Mouse (Mus musculus) adrenal gland, postnatal 14 days (tissue): ENCODE measurements at regions not wholly inside any gene's neighbourhood (a gene's known extent, or its start where the extent isn't known, plus 50 kb on each side); places are given as distances from the start of the nearest gene placed in this dataset.
"Not testable (repeated sequence)": the region's sequence is repeated elsewhere in the genome, so short reads cannot be mapped to it uniquely, and the experiment has no call there.

ENCODE experiments used
- DNase-seq: peaks from one replicate; pipeline ENCODE4 v3.0.0; 2021; ENCODE audit warnings: mixed read lengths

DNA sequence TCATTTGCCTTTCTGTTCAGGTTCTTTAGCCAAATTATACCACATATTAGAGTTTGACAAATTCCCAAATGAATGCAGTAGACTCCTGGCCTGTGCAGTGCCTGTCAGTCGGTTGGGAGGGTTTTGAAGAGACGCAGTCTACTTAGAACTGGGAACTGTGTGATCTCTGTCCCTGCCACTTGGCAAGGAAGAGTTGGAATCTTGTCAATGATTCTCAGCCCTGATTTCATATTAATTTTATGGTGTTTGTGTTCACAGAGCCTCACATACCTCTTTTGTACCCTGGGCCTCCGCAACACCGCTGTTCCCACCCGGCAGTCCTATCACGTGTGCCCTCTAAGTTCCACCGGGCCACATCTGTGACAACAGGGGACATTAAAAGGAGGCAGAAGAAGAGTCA is 149.8 kb upstream of the Ddhd1 start:
- no peak for DNase-seq

DNA sequence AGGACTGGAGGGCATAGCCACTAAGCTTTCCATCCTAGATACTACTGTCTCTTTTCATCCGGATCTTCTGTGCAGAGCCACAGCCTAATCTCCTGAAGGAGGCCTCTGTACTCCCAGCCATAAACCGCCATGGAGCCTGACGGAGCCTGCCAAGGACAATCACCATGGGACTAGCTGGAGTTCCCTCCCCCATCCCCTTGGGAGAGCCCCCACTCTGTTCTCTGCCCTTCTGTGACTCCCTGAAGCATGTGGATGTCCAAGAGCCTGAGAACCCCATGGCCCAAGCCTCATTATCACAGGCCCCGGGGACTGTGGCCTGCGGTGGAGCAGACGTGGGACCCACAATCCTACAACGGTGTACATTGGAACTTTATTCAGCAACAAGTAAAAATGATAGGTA is 151.5 kb upstream of the Ddhd1 start:
- no peak for DNase-seq

DNA sequence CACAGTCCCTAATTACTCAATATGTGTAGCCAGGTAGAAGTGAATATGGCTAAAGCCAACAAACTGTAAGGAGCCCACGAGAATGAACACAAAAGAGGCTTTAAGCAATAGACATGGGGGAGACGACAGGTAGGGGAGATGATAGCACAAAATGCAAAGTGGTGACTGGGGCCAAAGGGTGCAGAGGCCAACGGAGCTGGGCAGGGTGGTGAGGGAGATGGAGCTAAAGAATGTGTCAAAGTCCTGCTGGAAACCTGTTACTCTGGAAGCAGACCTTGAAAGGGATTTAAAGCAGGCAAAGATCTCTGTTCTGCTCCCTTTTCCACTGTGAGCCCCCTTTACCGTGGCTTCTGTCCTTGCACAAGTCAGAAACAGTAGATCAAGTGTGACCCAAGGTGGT is 152.2 kb upstream of the Ddhd1 start:
- DNase-seq: no peak

DNA sequence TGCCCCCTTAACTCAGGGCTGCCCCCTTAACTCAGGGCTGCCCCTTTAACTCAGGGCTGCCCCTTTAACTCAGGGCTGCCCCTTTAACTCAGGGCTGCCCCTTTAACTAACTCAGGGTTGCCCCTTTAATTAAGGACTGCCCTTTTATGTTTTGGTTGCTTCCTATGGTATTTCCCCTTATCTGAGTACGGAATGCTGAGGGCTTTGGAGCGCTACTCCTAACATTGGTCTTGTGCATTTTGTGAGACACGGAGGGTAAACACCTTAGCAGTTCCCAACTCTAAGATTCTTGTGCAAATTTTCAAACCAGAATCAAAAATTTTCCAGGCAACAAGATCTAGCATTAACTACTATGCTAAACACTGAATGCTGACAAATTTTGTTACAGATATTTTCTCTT is 152.7 kb upstream of the Ddhd1 start:
- no peak for DNase-seq

DNA sequence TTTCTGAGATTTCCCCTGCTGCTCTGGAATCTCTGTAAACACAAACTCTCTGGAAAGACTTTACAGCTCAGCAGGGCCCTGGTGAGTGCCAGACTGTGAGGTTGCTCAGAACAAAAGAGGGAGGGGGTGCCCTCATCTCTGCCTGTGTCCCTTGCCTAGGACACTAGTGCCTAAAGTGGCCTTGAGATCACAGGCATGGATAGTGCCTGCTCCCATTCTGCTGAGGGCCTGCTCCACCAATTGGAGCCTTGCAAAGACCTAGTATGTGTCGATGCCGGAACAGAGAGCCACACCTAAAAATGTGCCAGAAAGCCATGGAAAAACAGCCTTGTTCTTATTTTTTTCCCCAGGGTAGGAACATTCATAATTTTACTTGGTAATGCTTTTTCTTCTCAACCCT is 157.7 kb upstream of the Ddhd1 start:
- DNase-seq: no peak

DNA sequence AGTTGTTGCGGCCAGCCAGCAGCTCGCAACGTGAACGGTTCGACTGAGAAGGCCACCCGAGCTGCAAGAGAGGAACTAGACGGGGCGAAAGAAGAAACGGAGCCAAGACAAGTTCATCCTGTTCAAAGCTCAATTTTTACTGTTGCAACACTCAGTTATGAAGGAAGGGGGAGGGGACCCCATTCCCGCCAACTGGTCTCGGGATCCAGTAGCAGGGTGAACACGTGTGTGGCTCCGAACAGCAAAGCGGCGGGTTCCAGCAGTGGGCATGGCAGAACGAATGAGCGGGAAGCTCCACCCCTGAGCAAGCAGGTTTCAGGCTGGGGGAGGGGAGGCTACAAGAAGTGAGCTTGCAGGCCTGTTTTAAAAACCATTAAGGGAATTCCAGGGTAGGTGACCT is 158.7 kb upstream of the Ddhd1 start:
- not testable (repeated sequence) for DNase-seq

DNA sequence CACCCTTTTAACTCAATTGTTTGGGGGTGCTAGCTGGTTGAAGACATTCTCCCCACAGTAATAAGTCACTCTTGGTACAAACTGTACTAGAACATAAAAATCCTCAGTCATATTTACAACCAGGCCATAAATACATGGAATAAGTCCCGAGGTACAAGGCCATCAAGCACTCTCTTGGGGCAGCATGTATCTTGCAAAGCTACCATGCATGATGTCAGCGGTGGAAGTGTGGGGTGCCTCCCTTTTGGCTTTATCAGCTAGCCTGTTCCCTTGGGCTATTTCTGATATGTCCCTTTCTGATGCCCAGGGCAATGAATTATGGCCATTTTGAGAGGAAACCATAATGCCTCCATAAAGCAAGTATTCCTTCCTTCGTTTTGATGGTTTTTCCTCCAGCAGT is 159.8 kb upstream of the Ddhd1 start:
- DNase-seq: no peak

DNA sequence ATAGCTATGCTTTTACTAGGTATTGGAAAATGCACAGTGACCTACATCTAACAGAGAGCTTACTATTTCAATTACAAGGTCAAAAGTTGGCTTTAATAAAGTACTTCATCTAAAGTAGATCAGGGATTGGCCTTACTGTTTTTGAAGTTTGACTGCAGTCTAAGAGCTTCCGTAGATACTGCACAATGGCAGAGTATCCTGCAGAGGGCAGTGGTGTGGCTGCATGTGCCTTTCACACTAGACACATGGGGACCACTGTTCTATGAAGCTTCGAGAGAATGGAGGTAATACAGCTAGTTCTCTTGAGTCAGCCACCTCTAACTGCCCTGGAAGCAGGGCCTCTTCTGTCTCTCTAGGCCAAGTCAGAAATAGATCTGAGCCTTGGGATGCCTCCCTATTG is 166.7 kb upstream of the Ddhd1 start:
- no peak for DNase-seq

DNA sequence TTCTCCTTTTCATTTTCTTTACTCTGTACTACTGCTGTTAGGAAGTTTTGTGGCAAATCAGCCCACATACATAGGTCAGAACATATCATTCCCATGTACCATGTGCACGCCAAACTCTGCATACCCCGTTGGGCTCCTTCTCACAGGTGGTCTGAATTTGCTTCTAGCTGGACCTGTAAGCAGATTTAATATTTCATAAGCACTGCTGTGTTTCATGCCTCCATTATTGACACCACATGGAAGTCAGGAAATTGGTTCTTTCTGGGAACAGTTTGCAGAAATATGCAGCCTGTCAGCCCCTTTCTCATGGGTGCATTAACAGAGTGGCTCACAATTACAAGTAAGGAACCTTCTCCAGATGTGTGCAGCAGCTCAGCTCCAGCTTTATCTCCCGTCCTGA is 168.1 kb upstream of the Ddhd1 start:
- no peak for DNase-seq

DNA sequence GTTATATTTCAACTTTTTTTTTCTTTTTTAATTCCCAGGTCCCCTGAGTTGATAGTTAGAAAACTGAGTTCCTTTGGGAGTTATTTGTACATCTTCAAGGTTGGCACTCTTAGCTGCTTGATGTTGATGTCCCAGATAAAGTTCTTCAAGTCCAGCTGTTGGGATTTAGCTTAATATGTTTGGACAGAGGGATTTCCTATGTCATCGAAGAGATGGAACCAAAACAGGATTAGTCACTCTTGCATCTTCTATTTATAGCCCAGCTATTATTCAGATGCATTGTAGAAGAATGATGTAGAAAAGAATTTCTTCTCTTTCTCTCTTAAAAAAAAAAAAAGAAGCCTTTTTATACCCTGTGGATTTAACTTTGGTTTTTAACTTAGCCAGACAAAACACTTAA is 169.2 kb upstream of the Ddhd1 start:
- no peak for DNase-seq

DNA sequence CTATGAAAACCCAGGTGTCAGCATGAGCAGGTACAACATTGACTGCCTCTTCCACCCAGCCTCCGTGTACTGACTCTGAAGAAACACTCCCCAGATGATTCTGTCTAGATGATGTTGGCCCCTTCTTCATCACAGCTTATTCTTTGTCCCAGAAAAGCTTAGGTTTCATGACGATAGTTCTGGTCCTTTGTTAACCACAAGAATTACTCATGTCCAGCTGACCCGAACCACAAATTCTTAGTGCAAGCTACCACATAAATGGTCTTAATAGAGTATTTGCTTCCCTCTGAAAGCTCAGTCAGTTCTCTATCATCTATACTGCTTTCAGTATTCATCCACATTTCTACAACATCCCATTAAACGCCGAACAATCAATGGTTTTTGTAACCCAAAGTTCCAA is 172.5 kb upstream of the Ddhd1 start:
- DNase-seq: no peak

DNA sequence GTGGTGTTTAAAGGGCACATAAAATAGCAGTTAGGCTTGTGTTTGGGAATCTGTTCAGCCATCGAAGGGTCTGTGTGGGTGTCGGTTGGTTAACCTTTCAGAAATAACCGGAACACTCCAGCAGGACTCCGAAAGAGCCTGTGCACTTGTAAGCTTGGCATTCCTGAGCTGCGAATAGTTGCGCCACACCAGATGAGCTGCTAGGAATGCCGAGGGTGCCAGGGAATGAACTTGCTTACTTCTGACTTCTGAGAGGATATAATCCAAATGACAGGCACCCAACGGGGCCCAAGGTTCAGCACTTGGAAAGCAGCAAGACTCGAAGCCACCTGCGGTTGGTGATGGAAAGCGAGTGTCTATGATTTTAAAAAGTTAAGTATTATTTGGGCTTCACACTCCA is 179.1 kb upstream of the Ddhd1 start:
- DNase-seq: no peak

DNA sequence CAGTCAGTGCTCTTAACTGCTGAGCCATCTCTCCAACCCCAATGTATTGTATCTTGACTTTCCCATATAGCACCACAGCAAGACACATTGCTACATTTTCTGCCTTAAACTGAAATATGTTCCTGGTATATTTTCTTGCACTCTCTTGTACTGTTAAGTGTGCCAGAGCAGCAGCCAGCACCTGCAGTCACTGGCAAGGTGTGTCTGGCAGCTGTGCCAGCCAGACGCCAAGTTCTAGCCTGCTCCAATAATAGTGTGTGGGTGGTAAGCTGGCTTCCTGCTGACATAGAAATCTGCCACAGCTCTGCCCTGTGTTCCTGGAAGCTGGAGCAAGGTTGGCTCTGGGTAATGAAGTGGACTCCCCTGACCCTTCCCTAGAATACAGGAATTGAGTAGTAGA is 185.9 kb upstream of the Ddhd1 start:
- no peak for DNase-seq

DNA sequence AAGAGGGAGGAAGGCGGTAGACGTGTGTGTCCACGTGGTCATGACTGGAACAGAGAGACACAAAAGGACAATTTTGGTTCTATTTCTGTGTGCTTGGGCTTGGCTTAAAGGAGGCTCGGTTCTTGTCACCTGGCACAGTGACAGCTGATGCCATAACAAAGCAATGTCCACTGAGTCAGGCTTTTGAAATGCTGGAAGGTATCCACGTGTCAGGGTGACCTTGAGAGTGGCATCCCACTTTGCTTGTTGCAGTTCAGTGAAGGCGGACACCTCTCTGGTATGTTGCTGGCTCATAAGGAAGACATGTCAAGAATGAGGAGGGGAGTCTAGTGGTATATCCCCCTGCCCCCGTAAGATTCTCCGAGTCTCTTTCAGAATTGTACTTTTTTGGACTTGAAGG is 192.6 kb upstream of the Ddhd1 start:
- DNase-seq: peak; percentile 16

DNA sequence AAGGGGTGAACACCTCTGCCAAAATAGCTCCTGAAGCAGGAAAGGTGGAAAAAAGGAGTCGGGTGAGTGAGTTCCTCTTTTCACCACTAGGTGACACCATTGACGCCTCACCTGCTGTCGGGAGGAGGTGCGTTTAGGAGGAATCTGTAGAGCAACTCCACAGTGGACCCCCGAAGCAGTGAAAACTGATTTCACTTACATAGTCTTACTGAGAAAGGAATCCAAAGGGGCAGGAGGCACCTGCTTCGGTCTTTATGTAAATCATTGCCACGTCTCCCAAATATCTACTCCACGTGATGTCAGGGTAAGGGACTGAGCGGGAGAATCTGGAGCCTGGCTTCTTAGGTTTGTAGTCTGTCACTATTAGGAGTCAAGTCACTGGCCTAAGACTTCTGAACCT is 220.5 kb upstream of the Ddhd1 start:
- peak; percentile 28 for DNase-seq

DNA sequence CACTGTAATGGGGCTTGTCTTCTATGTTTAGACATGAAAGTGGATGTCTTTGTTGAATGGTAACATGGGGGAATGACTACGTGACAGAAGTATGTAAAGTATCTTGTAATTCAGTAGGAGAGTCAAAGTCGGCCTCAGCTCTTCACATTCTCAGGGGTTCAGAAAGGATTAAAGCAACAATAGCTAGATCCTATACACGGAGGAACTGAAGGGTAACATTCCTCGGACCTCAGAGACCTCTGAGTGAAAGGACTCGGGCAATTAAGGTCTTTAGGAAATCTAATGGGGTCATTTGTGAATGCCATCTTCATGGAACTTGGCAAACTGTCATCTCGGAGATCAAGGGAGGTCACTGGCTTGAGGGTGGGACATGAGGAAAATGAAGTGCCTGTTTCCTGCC is 262.8 kb upstream of the Ddhd1 start:
- DNase-seq: no peak

DNA sequence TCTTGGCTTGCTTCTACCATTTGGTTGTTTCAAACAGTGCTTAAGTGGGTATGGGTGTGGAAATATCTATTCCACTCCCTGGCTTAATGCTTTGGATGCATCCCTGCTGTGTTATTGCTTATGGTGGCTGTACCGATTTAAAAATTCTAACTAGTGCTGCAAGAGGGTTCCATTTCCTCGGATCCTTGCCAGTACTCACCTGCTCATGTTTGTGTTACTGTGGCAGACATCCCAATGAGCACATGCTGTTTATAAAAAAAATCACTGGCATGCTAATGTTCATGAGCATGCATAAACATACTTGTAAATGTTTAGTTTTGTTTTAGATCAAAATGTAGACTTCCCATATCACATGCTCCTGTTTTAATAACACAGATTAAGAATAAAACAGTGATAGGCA is 285.6 kb upstream of the Ddhd1 start:
- DNase-seq: no peak

DNA sequence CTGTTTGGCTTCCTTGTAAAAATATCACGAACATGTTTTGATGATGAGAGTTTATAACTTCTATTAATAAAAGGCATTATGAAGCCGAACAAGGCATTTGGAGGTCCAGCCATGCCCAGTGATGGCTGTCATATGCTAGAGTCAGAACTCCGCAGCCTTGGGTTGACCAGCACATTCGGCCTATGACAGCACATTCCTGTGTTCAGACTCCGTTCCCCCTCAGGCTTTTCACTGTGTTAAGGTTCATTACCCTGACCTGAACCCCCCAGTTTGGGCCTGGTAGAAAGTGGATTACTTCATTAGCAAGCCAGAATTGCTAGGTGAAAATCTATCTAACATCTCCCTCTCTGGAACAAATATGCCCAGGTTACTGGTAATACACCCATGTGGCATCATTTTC is 286.2 kb upstream of the Ddhd1 start:
- DNase-seq: no peak

DNA sequence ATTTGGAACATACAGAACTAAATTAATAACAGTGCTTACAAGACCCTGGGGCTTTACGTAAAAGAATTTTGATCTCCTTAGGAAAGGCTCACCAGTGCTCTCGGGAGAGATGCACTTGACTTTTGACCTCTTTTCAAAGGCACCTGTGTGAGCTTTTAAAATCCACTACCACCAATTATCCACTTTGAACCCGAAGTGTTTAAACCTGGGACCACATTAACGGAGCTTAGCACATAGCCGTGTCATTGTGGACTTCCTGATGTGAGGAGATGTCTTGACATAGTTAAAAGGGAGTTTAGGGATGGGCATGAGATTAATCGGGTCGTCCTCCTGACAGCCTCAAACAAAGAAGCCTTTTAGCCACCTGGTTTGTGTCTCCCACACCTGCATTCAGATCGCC is 286.6 kb upstream of the Ddhd1 start:
- DNase-seq: no peak

DNA sequence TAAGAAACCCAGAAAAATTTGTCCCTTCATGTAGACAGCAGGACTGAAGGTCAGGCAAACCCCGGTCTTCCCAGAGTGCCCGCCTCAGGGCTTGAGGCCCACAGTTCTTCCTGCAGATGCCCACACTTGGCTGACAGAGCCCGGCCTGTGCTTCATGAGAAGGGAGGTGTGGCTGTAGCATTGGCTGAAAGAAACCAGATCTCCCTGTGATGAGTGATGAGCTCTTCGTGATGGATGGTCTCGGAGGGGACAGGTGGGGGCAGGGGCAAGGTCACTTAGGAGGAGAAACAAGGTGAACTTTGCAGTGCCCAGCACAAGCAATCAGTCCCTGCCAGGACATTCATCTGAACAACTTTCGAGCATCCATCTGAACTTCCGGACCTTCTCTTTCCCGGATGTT is 298.7 kb upstream of the Ddhd1 start:
- DNase-seq: no peak

DNA sequence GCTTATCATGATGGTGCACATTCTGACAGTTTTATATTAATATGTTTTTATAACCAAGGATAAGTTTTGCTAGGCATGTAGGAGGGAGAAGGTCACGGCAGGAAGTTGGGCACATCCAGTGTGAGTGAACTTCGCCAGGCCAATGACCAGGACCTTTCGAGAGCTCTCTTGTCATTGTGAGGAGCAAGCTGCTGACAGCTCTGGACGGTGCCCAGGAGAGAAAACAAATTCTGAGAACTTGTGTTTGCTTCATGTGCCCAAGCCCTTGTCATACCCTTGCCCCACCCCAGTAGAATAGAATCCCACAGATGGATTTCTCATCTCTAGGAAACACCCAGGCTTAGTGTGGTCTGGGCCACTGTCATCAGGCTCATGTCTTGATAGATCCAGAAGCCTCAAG is 304.5 kb upstream of the Ddhd1 start:
- DNase-seq: no peak

DNA sequence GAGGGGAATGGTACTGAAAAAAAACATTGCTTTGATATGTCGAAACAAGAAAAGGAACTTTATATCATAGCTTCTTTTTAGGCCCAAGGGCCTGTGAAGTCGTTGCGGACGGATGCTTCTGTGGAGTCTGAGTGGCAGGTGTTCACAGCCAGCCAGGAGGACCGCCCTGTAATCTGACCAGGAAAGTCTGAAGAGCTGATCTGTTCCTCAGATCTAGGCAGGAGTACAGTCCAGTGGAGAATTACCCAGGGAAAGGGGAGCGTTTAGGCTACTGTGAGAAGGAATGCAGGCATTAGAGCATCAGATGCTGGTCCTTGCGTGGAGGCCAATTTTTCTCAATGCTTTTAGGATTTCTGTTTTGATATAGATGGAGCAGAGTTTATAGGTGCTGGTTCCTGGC is 306.1 kb upstream of the Ddhd1 start:
- no peak for DNase-seq

DNA sequence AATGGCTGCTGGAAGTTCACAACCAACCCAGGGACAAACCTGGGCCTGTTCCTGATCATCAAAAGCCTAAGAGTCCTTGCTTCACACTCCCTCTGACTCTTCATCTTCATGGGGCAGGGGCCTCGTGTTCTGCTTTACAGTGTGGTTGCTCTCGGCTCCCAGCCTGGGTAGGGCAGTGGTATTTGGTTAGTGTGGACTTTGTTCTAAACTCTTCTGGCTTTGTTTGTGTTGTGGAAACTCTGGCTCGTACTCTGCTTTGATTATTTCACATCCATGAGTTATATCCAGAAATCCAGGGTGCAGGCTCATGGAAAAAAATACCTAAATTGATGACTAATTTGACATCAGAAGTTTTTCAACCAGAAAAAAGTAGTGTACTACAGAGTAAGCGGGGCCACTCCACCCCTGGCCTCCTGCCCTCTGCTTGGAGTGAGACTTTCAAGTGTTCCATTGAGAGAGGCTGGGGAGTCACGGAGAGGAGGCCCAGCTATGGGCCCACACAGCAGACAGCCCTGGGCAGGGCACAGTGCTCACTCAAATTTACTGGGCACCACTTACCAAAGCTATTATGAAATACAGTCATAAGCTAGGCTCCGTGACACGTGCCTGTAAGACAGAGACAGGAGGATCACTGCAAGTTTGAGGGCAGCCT is 325.4 kb upstream of the Ddhd1 start:
- no peak for DNase-seq

DNA sequence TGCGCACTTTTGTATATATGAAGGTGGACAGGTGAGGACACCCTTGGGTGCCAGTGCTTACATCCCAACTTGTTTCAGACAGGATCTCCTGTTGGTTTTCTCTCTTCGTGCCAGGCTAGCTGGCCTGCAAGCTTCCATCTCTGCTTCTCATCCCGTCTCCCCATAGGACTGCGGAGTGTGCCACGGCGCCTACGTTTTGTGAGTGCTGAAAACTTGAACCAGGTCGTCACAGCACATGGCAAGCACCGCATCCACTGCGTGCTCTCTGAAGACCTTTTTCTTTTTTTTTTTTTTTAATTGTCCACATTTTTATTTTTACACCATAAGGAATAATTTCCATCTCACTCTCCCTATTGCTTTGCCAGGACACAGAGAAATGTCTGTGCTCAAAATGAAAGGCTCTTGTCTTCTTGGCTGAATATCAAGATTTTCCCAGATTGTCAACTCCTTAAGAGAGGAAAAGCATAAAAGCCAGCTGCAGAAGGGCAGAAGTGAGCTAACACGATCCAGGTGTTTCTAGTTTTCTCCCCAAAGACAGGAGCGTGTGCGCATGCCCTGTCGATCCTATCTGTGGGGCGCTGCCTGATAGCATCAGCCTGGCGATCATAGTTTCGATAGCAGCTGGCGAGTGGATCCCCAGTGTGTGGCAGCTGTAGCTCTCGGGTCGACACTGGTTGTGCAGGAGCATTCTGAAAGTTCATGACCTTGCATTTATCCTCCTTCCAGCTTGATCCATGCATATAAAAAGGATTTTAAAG is 326.4 kb upstream of the Ddhd1 start:
- DNase-seq: no peak
